Mouse (Mus musculus) liver (tissue): ENCODE measurements around the gene Vmn1r212.
"Not testable (repeated sequence)": the region's sequence is repeated elsewhere in the genome, so short reads cannot be mapped to it uniquely, and the experiment has no call there.

ENCODE experiments used
- DNase-seq: peaks from one replicate; pipeline ENCODE4 v3.0.0-alpha.2; 2020; ENCODE audit warnings: mixed read lengths

Vmn1r212 gene

GRCm38 (mm10) chr13:22884105-22884504 is at the start of gene Vmn1r212:
Vmn1r212 (minus strand) TSS chr13:22884205.
- no peak for DNase-seq

- DNase-seq: no peak
These were observed 4.7 kb downstream of the Vmn1r212 start for GRCm38 (mm10) chr13:22879257-22879656.

- DNase-seq: no peak
These were observed 26.5 kb downstream of the Vmn1r212 start, which contains the start of gene Vmn1r211 for GRCm38 (mm10) chr13:22857461-22857860. Vmn1r211 (minus strand) TSS chr13:22857561.

- DNase-seq: no peak
These were observed 29.2 kb downstream of the Vmn1r212 start for GRCm38 (mm10) chr13:22854760-22855159.

GRCm38 (mm10) chr13:22846798-22847197 is 37.2 kb downstream of the Vmn1r212 start:
- DNase-seq: no peak

GRCm38 (mm10) chr13:22844304-22844703 is 39.7 kb downstream of the Vmn1r212 start:
- not testable (repeated sequence) for DNase-seq
